Mouse (Mus musculus) brain, embryonic 18.5 days (tissue): ENCODE measurements at regions not wholly inside any gene's neighbourhood (a gene's known extent, or its start where the extent isn't known, plus 50 kb on each side); places are given as distances from the start of the nearest gene placed in this dataset.

Source experiments
- DNase-seq: peaks from one replicate; pipeline ENCODE4 v3.0.0-alpha.2; 2012; ENCODE audit warnings: low read depth, low spot score

DNA sequence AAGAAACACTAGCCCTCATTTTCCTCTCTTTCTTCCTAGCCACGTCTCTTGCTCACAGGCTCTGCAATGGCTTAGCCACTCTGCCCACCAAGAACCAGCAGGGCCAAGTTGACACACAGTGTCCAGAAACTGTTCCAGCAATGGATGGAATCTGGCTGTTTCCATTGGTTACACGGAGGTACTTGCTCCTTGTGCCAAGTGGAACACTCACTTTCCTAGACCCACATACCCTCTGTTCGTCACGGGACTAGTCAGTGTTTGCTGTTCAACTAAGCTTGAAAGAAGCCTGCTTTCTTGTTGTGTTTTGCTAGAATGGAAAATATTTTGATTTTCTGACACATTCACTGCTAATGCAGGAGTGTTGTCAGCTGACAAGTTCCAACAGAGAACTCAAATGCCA lies 575.7 kb upstream of the Gulo start:
- no peak for DNase-seq

DNA sequence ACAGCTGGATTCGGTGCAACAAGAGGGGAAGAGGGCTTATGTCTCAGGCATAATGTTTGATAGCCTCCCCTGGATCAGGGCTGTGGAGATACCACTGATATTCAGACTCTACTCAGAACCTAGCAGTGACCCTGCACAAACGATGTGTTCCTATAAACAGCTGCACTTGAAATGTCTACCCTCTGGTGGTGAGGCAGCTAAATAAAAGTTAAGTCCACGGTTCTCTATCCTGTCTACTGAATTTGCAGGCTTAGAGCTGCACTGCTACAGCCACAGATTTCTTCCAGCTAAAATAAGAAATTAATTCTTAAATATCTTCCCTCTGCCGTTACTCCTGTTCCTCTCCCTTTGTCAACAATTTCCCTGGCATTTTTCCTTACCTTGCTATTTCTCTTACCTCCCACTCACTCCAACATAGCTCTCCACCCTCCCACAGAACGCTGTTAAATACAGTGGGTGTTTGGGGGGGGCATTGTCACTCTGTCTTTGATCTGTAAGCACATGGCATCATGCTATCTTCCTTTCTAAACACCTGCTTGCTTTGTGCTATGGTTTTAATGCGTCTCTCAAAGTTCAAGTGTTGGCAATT lies 571.0 kb upstream of the Gulo start:
- DNase-seq, result no peak

DNA sequence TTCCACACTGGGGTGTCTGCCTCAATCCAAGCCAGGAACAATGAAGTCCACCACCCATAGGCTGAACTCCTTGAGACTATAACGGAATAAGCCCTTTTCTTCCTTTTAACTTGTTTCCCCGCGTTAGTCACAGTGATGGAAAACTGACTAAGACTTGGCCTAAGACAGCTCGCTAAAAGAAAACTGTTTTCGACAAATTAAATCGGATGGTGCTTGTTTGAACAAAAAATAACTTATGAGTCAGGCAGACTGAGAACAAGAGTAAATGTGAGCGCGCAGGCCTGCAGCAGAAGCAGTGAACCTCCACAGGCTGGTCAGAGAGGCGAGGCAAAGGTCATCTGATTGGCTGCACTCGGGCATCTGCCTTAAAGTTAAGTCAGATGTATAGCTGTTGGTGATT lies 557.6 kb upstream of the Gulo start:
- DNase-seq, result no peak

DNA sequence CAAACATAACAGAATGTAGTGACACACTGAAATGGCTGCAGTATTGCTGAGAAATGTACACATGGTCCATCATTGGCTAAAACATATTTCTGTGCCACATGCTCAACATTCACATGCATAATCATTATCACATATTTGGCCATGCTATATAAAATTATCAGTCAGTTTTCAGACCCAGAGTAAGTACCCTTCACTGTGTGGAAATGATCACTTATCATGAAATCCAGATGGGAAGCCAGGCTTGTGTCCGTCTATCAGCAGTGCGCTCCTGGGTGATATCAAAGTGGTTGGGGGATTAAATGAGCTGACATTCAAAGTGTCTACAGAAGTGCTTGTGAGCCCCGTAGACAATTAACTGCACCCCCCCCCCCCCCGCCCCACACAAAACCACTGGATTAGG lies 553.7 kb upstream of the Gulo start:
- DNase-seq, result no peak

DNA sequence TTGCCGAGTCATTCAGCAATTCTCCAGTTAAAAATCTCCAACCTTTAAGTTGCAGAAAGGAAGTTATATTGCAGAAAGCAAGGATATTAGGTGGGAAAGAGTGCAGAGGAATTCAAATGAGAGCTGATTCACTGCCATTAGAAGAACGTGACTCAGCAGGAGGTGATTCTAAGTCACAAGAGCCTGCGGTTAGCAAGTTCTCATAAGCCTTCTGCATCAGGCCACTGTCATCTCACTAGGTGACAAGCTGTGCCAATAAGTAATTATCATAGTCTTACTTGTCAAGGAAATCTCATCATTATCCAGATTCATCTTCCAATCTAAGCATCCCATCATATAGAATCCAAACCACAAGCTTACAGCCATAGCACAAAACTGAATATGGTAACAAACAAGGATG lies 552.7 kb upstream of the Gulo start:
- no peak for DNase-seq

DNA sequence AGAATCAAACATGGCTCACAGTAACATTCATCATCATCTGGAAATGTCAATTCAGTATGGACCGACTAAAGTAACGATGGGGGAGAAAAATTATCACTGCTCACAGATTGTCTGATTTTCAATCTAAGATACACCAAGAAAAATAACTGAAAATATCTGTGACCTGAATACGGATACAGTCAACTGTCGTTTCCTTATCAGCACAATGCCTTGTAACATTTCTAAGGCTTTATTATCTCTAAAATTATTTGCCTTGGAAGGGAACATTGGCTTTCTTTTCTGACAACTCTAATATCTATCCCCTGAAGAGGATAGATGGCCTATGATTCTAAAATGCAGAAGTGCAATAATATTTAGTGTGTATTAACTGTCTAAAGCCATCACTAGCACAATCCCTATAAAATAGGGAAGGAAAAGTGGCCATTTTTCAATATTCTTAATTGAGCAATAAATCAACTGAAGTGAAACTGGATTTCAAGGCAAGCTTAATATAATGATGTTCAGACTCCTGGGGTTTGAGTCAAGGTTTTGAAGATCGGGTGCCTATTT lies 552.1 kb upstream of the Gulo start:
- no peak for DNase-seq

DNA sequence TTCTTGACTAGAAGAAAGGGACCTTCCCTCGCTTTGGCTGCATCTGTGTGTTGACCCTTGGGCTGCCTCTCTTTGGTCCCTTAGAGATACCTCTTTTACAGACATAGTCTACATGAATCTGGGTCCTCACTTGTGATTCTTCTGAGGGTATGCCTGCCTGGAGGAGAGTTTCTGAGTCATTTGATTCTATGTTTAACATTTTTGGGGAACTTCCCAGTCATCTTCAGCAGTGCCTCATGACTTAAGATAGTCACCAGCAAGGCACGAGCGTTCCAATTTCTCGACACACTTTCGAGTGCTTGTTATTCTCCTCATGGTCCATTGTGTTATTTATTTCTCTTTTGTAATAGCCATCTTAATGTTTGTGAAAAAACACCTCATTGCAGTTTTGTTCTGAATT lies 549.4 kb upstream of the Gulo start:
- DNase-seq, result no peak

DNA sequence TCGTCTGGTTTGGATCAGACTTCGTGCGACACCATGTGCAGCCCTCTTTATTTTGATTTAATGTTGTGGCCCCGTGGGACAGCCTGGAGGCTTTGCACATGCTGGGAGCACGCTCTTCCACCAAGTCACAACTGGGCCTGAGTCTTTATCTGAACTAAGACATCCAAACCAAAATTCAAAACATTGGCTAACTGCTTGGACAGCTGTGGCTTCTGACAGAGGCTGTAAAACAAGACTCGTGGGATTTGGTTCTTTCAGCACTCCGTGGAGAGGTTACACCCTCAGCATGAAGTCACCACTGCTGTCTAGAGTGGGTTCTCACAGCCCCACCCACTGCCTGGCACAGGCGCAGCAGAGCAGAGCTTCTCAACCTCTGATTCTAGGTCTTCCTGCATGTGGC lies 548.6 kb upstream of the Gulo start:
- DNase-seq, result no peak

DNA sequence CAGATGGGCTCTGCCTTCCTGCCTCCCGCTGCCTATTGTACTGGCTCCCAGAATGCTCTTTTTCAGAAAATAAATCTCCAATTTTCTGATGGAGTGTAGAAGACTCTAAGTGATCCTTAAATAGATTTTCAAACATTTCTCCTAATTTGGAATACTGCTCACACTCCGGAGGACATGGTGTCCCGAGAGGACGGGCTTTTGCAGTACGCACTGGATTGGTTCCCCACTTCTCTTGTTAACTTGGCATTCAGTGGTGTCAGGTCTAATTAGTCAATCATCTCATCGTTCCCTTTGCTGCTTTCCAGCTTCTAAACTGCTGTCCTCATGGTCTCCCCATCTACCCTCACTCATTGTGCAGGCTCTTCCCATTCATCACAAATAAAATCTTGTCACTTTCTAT lies 529.5 kb upstream of the Gulo start:
- DNase-seq, result no peak

DNA sequence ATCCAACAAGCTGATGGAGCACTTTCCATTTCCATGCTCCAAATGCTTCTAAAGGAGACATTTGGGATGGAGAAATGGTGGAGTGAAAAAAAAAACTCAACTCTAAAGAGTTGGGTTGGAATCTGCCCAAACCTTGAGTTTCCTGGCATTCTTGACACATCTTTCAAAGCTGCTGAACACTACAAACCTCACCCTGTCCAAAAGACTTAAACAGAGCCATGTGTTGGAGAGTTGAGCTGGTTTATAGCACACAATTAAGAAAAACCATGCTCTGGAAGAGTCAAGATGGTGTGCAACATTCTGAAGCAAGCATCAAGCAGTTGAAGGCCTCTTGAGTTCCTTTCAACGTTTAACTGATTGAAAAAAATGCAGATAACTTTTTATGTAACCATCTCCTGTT lies 525.7 kb upstream of the Gulo start:
- DNase-seq, result peak; percentile 39

DNA sequence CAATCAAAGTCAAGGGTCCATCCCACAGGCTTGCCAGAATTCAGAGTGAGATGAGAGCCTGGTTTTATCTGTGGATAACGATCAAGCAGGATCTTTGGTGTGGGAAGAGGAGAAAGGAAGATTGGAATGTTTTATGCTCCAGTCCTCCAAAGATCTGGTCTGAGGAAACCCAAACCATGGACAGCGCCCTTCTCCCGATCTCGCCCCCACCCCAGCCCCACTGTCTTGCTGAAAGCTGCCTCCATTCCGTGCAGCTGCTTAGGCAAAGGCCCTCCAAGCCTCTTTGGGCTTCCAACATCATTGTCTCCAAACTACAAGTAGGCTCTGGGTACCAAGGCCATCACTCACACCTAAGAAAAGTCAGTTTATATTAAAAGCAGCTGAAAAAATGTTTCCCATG lies 519.1 kb upstream of the Gulo start:
- DNase-seq, result no peak

DNA sequence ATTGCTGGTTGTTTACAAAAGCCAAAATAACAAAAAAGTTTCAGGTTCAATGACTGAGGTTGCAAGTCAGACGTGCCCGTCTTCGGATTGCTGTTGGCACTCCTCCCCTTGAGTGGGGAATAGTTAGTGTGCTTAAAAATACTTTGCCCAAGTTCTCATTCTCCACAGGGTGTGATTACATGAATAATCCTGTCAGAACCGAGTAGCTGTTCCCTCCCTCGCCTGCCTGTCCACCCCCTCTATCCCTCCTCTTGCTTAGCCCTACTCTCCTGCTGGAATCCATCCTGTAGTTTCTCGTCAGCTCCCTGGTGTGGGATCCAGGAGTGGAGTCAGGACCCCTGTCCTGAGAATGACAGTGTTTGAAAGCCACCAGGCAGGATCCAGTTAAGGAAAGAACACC lies 518.1 kb upstream of the Gulo start:
- DNase-seq, result no peak

DNA sequence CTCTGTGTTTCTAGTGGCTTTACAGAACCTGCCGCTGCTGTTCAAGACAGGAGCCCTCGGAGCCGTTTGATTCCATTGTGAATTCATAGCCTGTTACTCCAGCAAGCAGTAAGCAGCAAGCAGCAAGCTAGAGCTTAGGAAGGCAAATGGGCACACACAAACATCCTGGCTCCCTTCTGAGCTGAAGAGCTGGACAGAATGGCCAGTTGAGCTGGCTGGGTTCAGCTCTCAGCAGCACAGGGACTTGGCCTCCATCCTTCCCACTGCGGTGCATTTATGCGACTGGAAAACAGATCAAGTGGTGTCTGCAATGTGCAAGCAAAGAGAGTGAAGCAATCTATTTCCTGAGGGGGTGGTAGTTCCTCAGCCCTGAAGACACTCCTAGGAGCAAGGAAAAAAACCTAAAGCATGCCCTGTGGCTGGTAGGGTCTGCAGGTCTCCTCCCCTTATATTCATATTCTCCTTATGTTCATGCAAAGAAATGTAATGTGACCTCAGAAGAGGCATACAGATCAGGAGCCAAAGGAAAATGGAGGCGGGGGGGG lies 513.9 kb upstream of the Gulo start:
- no peak for DNase-seq

DNA sequence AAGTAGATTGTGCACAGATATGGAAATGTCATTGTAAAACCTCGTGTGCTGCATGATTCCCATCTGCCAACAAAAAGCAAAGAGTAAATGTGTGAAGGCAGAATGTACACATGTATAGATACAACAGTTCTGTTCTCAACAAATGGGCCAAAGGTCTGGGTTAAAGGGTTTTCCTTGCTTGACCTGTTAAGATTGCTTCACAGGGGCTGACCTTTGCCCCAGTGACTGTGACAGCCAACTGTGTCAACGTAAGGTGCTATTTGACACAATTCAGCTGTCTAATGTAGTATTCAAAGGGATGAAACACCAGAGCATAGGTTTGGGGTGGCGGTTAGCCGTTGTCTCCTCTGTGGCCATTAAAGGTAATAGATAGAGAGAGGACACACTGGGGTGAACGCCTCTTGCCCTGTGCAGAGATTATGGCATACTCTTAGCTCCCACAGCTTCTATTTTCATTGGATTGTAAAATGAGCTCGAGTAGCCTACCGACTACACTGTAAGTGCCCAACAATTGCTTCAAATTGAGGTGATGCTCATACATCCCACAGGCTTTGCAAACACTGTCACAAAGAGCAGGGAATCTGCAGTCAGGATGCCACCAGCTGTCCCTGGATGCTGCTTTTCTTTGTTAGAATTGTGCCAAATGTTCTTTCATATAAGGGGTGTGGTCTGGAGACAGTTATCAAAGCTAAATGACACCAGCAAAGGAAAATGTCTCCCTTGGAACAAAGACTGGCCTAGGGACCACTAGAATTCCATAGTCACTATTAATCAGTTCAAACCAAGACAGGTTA lies 513.0 kb upstream of the Gulo start:
- no peak for DNase-seq

DNA sequence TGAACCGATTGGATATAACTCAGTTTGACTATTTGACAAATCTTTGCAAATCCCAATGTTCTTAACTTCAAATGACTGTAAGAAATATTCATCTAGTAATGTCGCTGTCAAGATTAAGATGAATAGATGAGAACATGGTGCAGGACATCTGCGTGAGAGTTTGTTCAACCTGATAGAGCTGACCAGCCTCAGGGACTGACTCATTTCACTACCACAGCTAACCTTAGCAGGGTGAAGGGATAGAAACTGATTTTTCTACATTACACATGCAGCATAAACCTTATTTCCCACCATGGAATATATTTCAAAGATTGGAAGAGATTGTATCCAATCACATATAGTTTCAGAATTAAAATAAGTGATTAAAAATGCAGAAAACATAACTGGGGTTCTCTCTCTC lies 507.8 kb upstream of the Gulo start:
- DNase-seq, result no peak

DNA sequence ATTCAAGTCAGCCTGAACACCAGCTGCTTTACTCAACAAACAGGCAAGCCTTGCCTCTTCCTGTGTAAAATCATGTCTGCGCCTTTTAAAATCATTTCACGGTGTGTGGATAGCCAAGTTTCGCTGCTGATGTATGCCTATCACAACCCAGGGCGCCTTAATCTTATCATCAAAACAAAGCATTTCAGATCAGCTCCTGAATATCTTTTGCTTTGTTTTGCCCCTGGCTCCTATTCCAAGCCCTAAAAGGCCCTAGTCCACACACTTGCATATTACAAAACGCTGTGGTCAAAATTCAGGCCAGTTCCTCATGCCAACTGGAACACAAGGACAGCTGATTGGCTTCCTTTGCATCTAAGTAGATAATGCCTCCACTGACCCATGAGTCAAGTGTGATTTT lies 501.7 kb upstream of the Gulo start:
- no peak for DNase-seq

DNA sequence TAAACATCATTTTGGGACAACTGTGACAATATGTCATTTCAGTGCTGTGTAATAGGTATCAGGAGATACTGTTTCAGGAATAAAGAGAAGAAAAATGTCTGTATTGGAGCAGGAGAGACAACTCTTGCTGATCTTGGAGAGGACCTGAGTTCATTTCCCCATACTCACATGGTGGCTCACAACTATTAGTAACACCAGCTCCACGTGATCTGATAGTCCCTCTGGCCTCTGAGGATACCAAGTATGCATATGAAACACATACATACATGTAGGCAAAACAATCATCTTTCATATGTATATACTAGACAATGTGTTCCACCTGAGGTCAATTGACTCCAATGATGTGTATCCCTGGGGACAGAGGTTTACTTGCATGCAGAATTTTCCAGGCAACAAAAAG lies 501.2 kb upstream of the Gulo start:
- DNase-seq, result no peak

DNA sequence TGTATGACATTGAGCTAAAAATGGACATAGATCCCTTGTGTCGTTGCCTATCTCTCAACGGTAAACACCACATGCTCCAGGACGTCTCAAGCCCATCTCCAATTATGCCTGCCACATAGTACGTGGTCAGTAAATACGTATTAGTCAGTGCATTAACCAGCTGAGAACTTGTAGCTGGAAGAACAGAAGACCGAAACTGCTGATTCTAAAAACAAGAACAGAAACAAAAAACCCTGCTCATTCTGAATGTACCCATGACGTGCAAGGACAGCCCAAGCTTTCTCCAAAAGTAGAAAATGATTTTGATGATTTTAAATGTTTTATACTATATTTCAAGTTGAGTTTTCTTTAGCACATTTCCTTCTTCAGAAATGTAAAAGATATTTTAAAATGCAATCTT lies 500.7 kb upstream of the Gulo start:
- DNase-seq, result no peak

DNA sequence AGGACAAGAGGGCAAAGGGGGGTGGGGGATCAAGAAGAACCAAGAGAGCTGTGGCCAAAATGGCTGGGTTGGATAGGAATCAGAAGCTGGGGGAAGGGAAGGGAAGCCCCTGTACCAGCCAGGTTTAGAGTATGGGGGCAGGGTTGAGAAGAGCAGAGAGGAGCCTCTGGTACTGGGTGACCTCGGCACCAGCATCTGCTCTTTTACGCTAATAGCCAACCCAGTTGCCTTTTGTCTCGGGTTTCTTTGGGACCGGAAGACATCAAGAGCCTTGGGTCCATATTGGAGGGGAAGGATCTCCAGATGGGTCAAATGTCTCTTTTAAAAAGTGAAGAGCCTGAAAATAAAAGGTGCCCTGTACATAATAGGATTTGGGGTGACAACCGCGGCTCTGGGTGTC lies 493.0 kb upstream of the Gulo start:
- no peak for DNase-seq

DNA sequence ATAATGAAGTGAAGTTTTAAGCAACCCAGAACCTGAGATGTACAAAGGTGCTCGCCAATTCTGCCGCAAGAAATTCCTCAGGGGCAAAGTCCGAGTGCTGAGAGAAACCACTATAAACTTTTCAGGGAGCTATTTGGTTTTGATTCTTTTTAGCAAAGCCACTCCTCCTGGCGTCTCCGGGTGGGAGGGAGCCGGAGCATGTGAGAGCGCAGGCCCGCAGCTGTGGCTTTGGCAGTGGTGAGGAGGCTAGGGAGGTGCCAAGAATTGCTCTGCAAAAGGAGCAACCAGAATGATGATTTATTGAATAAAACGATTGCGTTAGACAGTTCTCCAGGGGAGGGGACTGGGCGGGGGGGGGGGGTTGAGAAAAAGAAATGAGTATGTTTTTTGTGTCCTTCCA lies 490.9 kb upstream of the Gulo start:
- peak; percentile 45 for DNase-seq

DNA sequence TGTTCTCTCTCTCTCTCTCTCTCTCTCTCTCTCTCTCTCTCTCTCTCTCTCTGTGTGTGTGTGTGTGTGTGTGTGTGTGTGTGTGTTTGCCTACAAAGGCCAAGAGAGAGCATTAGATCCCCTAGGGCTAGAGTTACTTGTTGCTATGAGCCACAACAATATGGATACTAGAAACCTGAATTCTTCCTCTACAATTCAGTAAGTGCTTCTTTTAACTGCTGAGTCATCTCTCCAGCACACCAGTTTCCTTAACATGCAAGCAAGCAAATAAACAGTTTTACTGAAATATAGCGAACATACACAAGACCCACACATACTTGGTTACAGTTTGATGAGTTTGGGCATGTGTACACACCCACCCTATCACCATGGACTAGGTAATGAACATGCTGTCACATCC lies 486.1 kb upstream of the Gulo start:
- no peak for DNase-seq

DNA sequence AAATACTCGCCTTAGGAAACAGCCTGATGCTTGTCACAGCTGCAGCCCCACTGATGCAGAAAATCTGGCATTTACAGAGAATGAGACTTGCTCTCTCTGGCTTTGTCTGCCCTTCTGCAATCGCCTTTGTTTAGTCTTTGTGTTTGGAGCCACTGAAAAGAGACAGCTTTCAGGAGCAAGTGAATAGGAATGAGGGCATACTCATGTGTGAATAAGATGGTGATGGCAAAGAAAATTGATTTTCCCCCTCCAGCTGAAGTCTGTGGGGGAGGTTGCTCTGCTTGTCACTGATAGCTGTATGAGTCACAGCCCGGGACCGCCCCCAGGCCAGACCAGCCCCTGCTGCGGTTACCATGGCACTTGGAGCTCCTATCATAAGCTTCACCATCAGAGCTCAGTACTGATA lies 485.5 kb upstream of the Gulo start:
- peak; percentile 78 for DNase-seq

DNA sequence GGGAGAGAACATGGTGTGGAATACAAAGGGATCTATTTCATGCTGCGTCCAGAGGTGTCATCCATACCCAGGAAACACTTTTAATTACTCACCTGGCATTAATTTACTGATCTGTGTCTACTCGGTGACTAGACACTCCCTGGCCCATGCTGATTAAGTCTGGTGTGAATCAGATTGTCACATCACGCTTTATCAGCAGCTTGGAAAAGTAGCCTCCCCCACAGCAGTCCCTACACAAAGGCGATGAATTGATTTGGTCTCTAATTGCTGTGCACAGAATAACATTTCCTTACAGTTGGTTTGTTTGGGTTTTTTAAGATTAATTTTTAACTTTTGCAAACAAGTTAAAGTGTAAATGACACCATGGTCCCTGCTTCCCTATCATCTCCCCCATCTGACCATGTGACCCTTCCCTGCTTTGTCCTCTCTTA lies 484.7 kb upstream of the Gulo start:
- DNase-seq, result no peak
